Mouse (Mus musculus) lung, postnatal 25 days (tissue): ENCODE data around the gene Smoc1.
A peak's percentile ranks its signal among the peaks of the same experiment; 100 is the strongest.

Experiments
- DNase-seq: peaks from one replicate; pipeline ENCODE4 v3.0.0; 2022; ENCODE audit warnings: low spot score

Gene Smoc1

GRCm38 (mm10) chr12:81026277-81026994 lies at the start of gene Smoc1:
Smoc1 (plus strand) TSS chr12:81026808.
- DNase-seq: no peak

GRCm38 (mm10) chr12:80982326-80982725 lies 44.3 kb upstream of the Smoc1 start:
- DNase-seq: peak; percentile 43

- no peak for DNase-seq
These were observed 42.9 kb upstream of the Smoc1 start for GRCm38 (mm10) chr12:80983695-80984094.

GRCm38 (mm10) chr12:80986628-80987027 lies 40.0 kb upstream of the Smoc1 start:
- DNase-seq: no peak

GRCm38 (mm10) chr12:80988286-80988685 lies 38.3 kb upstream of the Smoc1 start:
- no peak for DNase-seq

- DNase-seq: no peak
These were observed 35.6 kb upstream of the Smoc1 start for GRCm38 (mm10) chr12:80990901-80991445.

GRCm38 (mm10) chr12:80991806-80992205 lies 34.8 kb upstream of the Smoc1 start:
- DNase-seq: no peak

- DNase-seq: no peak
These were observed 34.0 kb upstream of the Smoc1 start for GRCm38 (mm10) chr12:80992540-80993122.

- DNase-seq: no peak
These were observed 32.8 kb upstream of the Smoc1 start for GRCm38 (mm10) chr12:80993773-80994172.

- DNase-seq: no peak
These were observed 31.3 kb upstream of the Smoc1 start for GRCm38 (mm10) chr12:80995326-80995725.

GRCm38 (mm10) chr12:80997652-80998051 lies 29.0 kb upstream of the Smoc1 start:
- no peak for DNase-seq

- no peak for DNase-seq
These were observed 27.9 kb upstream of the Smoc1 start for GRCm38 (mm10) chr12:80998528-80999221.

- no peak for DNase-seq
These were observed 25.7 kb upstream of the Smoc1 start for GRCm38 (mm10) chr12:81000924-81001323.

- no peak for DNase-seq
These were observed 23.6 kb upstream of the Smoc1 start for GRCm38 (mm10) chr12:81002841-81003635.

GRCm38 (mm10) chr12:81009813-81010212 lies 16.8 kb upstream of the Smoc1 start:
- no peak for DNase-seq

- no peak for DNase-seq
These were observed 14.6 kb upstream of the Smoc1 start for GRCm38 (mm10) chr12:81011994-81012393.

- no peak for DNase-seq
These were observed 13.1 kb upstream of the Smoc1 start for GRCm38 (mm10) chr12:81013496-81013895.

- no peak for DNase-seq
These were observed 9.0 kb upstream of the Smoc1 start for GRCm38 (mm10) chr12:81017624-81018023.

- no peak for DNase-seq
These were observed 7.9 kb upstream of the Smoc1 start for GRCm38 (mm10) chr12:81018516-81019279.

- no peak for DNase-seq
These were observed 7.2 kb upstream of the Smoc1 start for GRCm38 (mm10) chr12:81019280-81019935.

- no peak for DNase-seq
These were observed 2.2 kb upstream of the Smoc1 start for GRCm38 (mm10) chr12:81024407-81024806.
